Mouse (Mus musculus): ENCODE measurements around the gene Rgs6.

GRCm38 (mm10) chr12:82710376-82710775 lies 122.3 kb downstream of the Rgs6 start:
- TF ChIP-seq CTCF (IDR thresholded peaks at IDR 0.05) (no peak), POLR2A (IDR thresholded peaks at IDR 0.05; ENCODE audit: insufficient read depth, low read depth, low read length) (no peak)

Measured in heart, adult 2 months (tissue).